Mouse (Mus musculus) cerebellum, adult 2 months (tissue): Measurements from ENCODE around the gene Gm20479. TPM values are rescaled to one million over a fixed set of nuclear protein-coding genes. Genes with fewer than 3 reads are reported as not detected.

ENCODE experiments used
- DNase-seq, 2 experiments: peaks; one replicate each; pipeline ENCODE4 v3.0.0; 2021
- H3K27ac ChIP-seq: fragments of 200-500 bp; 2 replicates; pipeline ENCODE4 v1.5.1; 2012; ENCODE audit warnings: low read length, control low read depth, inconsistent platforms; ENCODE audit not compliant: insufficient read depth
- H3K27me3 ChIP-seq: fragments of 200-500 bp; 2 replicates; pipeline ENCODE4 v1.6.1; 2012; ENCODE audit warnings: inconsistent platforms, mild to moderate bottlenecking, low read length, moderate library complexity; ENCODE audit not compliant: control insufficient read depth, insufficient read depth
- H3K4me1 ChIP-seq: fragments of 200-500 bp; 2 replicates; pipeline ENCODE4 v1.6.1; 2011; ENCODE audit warnings: low read length; ENCODE audit not compliant: control insufficient read depth, insufficient read depth
- H3K4me3 ChIP-seq: fragments of 200-500 bp; replicated peaks from 2 replicates; pipeline ENCODE3; 2011; ENCODE audit warnings: mild to moderate bottlenecking, low read depth, low read length, control low read depth; ENCODE audit not compliant: insufficient read depth
- CTCF ChIP-seq: fragments of 200-500 bp; IDR thresholded peaks from 2 replicates; pipeline ENCODE4 v1.5.1; 2011; ENCODE audit warnings: low read depth, mild to moderate bottlenecking, control low read depth, low read length, moderate library complexity, borderline replicate concordance; ENCODE audit not compliant: insufficient read depth
- POLR2A ChIP-seq: fragments of 200-500 bp; IDR thresholded peaks from 2 replicates; pipeline ENCODE4 v1.6.1; 2011; ENCODE audit warnings: low read length, control low read depth, borderline replicate concordance; ENCODE audit not compliant: insufficient read depth
- WGBS: fragments of 180-500 bp; shearing (Covaris S2); methylation state at CpG from one replicate; pipeline ENCODE4 v1.1.7; 2018; 5-methylcytosine and 5-hydroxymethylcytosine counted together
- polyA plus RNA-seq: library from polyadenylated mRNA; depleted of rRNA; stranded (reverse); fragments of >200 nt; gene quantifications from 2 replicates; pipeline ENCODE4 v1.2.3, GENCODE M21; 2012

The Gm20479 gene
- polyA plus RNA-seq, 1 experiment = not detected

- H3K27ac ChIP-seq = no peak overlapping the region
- peaks cover 17% of the 10 kb centered on the region for H3K4me1 ChIP-seq
- H3K4me3 ChIP-seq = no peak overlapping the region
- TF ChIP-seq CTCF = no peak
- TF ChIP-seq POLR2A = no peak
- no peak for DNase-seq
- no peaks in the 10 kb centered on the region for H3K27me3 ChIP-seq
- WGBS = 57% methylated on average over 6 of the region's 6 CpGs
These were observed 22.6 kb upstream of the Gm20479 start for GRCm38 (mm10) chr7:27379836-27380235.

GRCm38 (mm10) chr7:27378431-27378830, 21.2 kb upstream of the Gm20479 start:
- peak; percentile 72 for TF ChIP-seq CTCF
- TF ChIP-seq POLR2A = no peak
- Histone ChIP-seq H3K27me3 (no peaks in the 10 kb centered on the region), H3K27ac (no peak overlapping the region), H3K4me3 (no peak overlapping the region), H3K4me1 (peaks cover 7% of the 10 kb centered on the region)
- WGBS = 16% methylated on average over 4 of the region's 4 CpGs
- peak in 1 of 2 experiments; percentile 68 for DNase-seq

- H3K4me3 ChIP-seq = no peak overlapping the region
- no peak for DNase-seq
- peaks cover 3% of the 10 kb centered on the region; the same call in 1 of the 2 replicates for H3K4me1 ChIP-seq
- WGBS = 30% methylated on average over 22 of the region's 22 CpGs
- no peaks in the 10 kb centered on the region for H3K27me3 ChIP-seq
- no peak overlapping the region for H3K27ac ChIP-seq
- no peak for TF ChIP-seq POLR2A
- TF ChIP-seq CTCF = no peak
These were observed 18.1 kb upstream of the Gm20479 start for GRCm38 (mm10) chr7:27375274-27375673.

- 53% methylated on average over 44 of the region's 44 CpGs for WGBS
- Histone ChIP-seq H3K27me3 (no peaks in the 10 kb centered on the region), H3K4me1 (0 out of 2 replicates have a peak, but pooled peaks cover 3% of the 10 kb centered on the region), H3K4me3 (no peak overlapping the region), H3K27ac (no peak overlapping the region)
- no peak for TF ChIP-seq POLR2A
- no peak for TF ChIP-seq CTCF
- DNase-seq = no peak
These were observed 14.7 kb upstream of the Gm20479 start for GRCm38 (mm10) chr7:27371715-27372462.

DNA sequence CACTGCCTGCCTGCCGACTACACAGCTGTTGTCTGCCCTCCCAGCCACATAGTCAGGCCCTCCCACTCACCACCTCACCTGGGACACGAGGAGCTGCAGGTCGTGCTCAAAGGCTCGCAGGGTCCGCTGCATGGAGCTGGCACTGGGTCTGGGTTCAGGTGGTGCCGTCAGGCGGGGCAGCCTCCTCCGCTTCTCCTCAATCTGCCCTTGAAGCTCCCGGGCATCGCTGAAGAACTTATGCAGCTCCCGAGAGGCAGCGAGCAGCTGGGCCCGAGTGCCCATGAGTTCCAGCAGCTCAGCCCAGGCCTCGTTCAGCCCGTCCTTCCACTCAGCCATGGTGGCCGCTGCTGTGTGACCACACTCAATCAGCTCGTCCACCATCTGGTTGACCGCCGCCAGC, 11.9 kb upstream of the Gm20479 start:
- 65% methylated on average over 19 of the region's 19 CpGs for WGBS

GRCm38 (mm10) chr7:27367976-27368375, 10.8 kb upstream of the Gm20479 start:
- no peak overlapping the region for H3K4me3 ChIP-seq
- no peak overlapping the region for H3K27ac ChIP-seq
- no peaks in the 10 kb centered on the region for H3K27me3 ChIP-seq
- no peaks in the 10 kb centered on the region for H3K4me1 ChIP-seq
- WGBS = 47% methylated on average over 11 of the region's 11 CpGs
- no peak for DNase-seq
- TF ChIP-seq CTCF = no peak
- no peak for TF ChIP-seq POLR2A

More for the DNA sequence above, 11.9 kb upstream of the Gm20479 start:
- Histone ChIP-seq H3K4me1 (no peaks in the 10 kb centered on the region), H3K4me3 (no peak overlapping the region), H3K27me3 (no peaks in the 10 kb centered on the region), H3K27ac (no peak overlapping the region)
- no peak for DNase-seq
- TF ChIP-seq POLR2A = no peak
- no peak for TF ChIP-seq CTCF

GRCm38 (mm10) chr7:27366082-27366844, 9.0 kb upstream of the Gm20479 start:
- no peaks in the 10 kb centered on the region for H3K4me1 ChIP-seq
- 56% methylated on average over 21 of the region's 21 CpGs for WGBS
- no peak overlapping the region for H3K4me3 ChIP-seq
- no peaks in the 10 kb centered on the region for H3K27me3 ChIP-seq
- H3K27ac ChIP-seq = no peak overlapping the region
- TF ChIP-seq CTCF = no peak
- no peak for TF ChIP-seq POLR2A
- no peak for DNase-seq
